ENCODE assay signal across 8 mouse cellular contexts in the genomic region with DNA sequence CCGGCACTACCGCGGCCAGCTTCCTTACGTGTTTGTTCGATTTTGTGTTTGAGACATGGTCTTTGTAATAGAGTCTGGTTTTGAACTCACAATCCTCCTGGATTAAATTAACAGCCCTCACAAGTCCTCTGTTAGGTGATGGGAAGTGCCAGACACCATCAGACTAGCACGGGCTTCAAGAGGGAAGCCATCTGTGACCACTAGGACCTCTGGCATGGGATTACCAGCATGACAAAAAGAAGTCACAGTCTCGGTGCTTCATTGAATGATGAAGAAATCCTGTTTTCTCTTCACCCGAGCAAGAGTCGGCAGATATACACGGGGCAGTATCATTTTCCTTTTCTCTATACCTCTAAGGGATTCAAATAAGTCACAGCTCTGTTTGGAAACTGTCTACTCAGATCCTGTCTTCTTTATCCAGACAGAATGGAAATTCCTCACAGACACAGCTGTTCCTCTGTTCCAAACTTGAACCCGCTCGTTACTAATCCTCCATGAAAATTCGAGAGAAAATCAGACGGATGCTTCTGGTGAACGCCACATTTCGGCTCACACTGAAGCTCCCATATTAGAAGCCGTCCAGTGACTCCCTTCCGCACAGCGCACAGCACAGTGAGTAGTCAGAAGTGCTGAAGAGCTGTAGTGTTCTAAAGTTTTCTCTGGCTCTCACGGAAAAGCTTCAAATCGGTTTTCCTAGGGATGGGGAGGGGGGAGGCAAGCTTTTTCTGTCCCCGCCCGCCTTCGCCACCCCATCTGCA. TPM values are rescaled to one million over a fixed set of nuclear protein-coding genes. Genes with fewer than 3 reads are reported as not detected.
DNase-seq lines count a peak whose midpoint lies in the region; ATAC-seq and TF ChIP-seq lines count a peak whose summit lies in the region.

No protein-coding gene starts in this region.

- peak overlapping the region; percentile 31; the same call in 1 of the 2 replicates for H3K27ac ChIP-seq in heart, postnatal 0 days (ENCODE audit: low read depth)
- H3K27ac ChIP-seq in midbrain, embryonic 13.5 days, result peak overlapping the region; percentile 45

- H3K4me3 ChIP-seq in heart, postnatal 0 days (ENCODE audit: low read depth, low read length), result peak overlapping the region; percentile 25
- H3K4me3 ChIP-seq in midbrain, embryonic 13.5 days (replicated peaks), result peak overlapping the region; percentile 11; the same call in 1 of the 2 replicates

- H3K9ac ChIP-seq in heart, postnatal 0 days (replicated peaks; ENCODE audit: low read depth, low read length), result peak overlapping the region; percentile 9; the same call in 1 of the 2 replicates
- 0 out of 2 replicates have a peak overlapping the region, but pooled peaks have one; percentile 10 for H3K9ac ChIP-seq in midbrain, embryonic 13.5 days (replicated peaks)

- 47% methylated on average over 24 of the region's 24 CpGs for WGBS in heart, postnatal 0 days
- WGBS in midbrain, embryonic 13.5 days, result 21% methylated on average over 24 of the region's 24 CpGs

- H3K4me1 ChIP-seq in heart, postnatal 0 days (ENCODE audit: control insufficient read depth, insufficient read depth), result no peaks in the 10 kb centered on the region
- H3K4me1 ChIP-seq in midbrain, embryonic 13.5 days (replicated peaks), result peaks cover 16% of the 10 kb centered on the region

- H3K9me3 ChIP-seq in heart, postnatal 0 days (replicated peaks; ENCODE audit: control insufficient read depth, low read length), result no peaks in the 10 kb centered on the region
- no peaks in the 10 kb centered on the region for H3K9me3 ChIP-seq in midbrain, embryonic 13.5 days

- H3K27me3 ChIP-seq in heart, postnatal 0 days (ENCODE audit: control insufficient read depth, insufficient read depth, low read length), result no peaks in the 10 kb centered on the region
- H3K27me3 ChIP-seq in midbrain, embryonic 13.5 days, result peaks cover 6% of the 10 kb centered on the region

- TF ChIP-seq EP300 in heart, postnatal 0 days (IDR thresholded peaks at IDR 0.05; ENCODE audit: low read depth), result no peak

- DNase-seq in frontal cortex, postnatal 25 days (ENCODE audit: low spot score in 2 of 2), result no peak
- peak; percentile 31 for DNase-seq in ZHBTc4 (ENCODE audit: low read depth, low spot score)
- peak; percentile 10 for DNase-seq in heart, postnatal 0 days (ENCODE audit: low spot score)
- DNase-seq in frontal cortex, postnatal 10 days (ENCODE audit: low spot score in 2 of 2), result no peak
- no peak for DNase-seq in adrenal gland, adult (ENCODE audit: inconsistent age in 2 of 2, low spot score in 1 of 2)
- DNase-seq in layer of hippocampus, adult 8-10 months (ENCODE audit: low spot score in 2 of 2), result no peak

- ATAC-seq in frontal cortex, adult (ENCODE audit: low TSS enrichment), result peak; percentile 91
- peak; percentile 41 for ATAC-seq in heart, postnatal 0 days (ENCODE audit: insufficient read depth, low read depth)
- peak; percentile 87 for ATAC-seq in midbrain, embryonic 13.5 days

- no peak for TF ChIP-seq CTCF in heart, postnatal 0 days (IDR thresholded peaks at IDR 0.05; ENCODE audit: low read depth)

- H3K36me3 ChIP-seq in heart, postnatal 0 days (replicated peaks; ENCODE audit: control insufficient read depth, insufficient read depth, low read length), result no peaks in the 10 kb centered on the region
- no peaks in the 10 kb centered on the region for H3K36me3 ChIP-seq in midbrain, embryonic 13.5 days

- peak overlapping the region; percentile 54 for H3K4me2 ChIP-seq in heart, postnatal 0 days (ENCODE audit: low read depth, low read length)
- peak overlapping the region; percentile 41 for H3K4me2 ChIP-seq in midbrain, embryonic 13.5 days (replicated peaks)

RNA-seq across cellular contexts. Expression of a gene that starts 8.5 kb away (rescaled TPM):
- 37.8 and 38.8 TPM in 2 replicates for total RNA-seq in heart, postnatal 0 days (2014; rRNA removed; ENCODE audit: low replicate concordance)
- polyA plus RNA-seq in heart, postnatal 0 days (2015; fragmentation: Nextera tagmentation; extraction: Ambion mirVana), result 31.2 and 34.8 TPM in 2 replicates
- 79.6 and 79.7 TPM in 2 replicates for polyA plus RNA-seq in midbrain, embryonic 13.5 days (2015; fragmentation: Nextera tagmentation; extraction: Ambion mirVana)
- 10 to 100 TPM; 74.0 to 76.0 (median 75.2) TPM for total RNA-seq in layer of hippocampus, adult 8-10 months (2022)

Comparison
In these comparisons a context has a peak if more than half of its experiments do, and no peak if none do; other contexts are left out.
1. ATAC-seq: peak in every context shown above with its lines; median percentile 91 in frontal cortex, adult; 87 in midbrain, embryonic 13.5 days; 41 in heart, postnatal 0 days.
2. DNase-seq: peak in ZHBTc4 (single experiment) and heart, postnatal 0 days (single experiment); none in frontal cortex, postnatal 25 days (0 of 2), frontal cortex, postnatal 10 days (0 of 2), adrenal gland, adult (0 of 2) and layer of hippocampus, adult 8-10 months (0 of 2).